Mouse (Mus musculus): ENCODE results near the gene Camk1g. TPM values are rescaled to one million over a fixed set of nuclear protein-coding genes. Genes with fewer than 3 reads are reported as not detected.

The Camk1g gene
- polyA plus RNA-seq, 1 experiment from 2014 or later, result 57.0 TPM

GRCm38 (mm10) chr1:193329557-193329956 is 40.5 kb downstream of the Camk1g start:
- Histone ChIP-seq H3K9me3 (no peaks in the 10 kb centered on the region), H3K4me3 (no peak overlapping the region), H3K36me3 (replicated peaks) (no peaks in the 10 kb centered on the region), H3K27me3 (replicated peaks) (no peaks in the 10 kb centered on the region), H3K4me2 (no peak overlapping the region), H3K27ac (no peak overlapping the region), H3K4me1 (peaks cover 17% of the 10 kb centered on the region), H3K9ac (no peak overlapping the region)
- WGBS, result 62% methylated on average over 9 of the region's 9 CpGs
- ATAC-seq (replicated peaks), result no peak

GRCm38 (mm10) chr1:193327686-193328085 is 42.4 kb downstream of the Camk1g start:
- WGBS, result 89% methylated on average over 5 of the region's 5 CpGs
- H3K27me3 ChIP-seq (replicated peaks), result no peaks in the 10 kb centered on the region

GRCm38 (mm10) chr1:193327216-193327615 is 42.9 kb downstream of the Camk1g start:
- H3K9ac ChIP-seq, result no peak overlapping the region
- H3K27me3 ChIP-seq (replicated peaks), result no peaks in the 10 kb centered on the region
- no peak overlapping the region for H3K4me3 ChIP-seq
- no peaks in the 10 kb centered on the region for H3K36me3 ChIP-seq (replicated peaks)
- no peak for ATAC-seq (replicated peaks)
- H3K27ac ChIP-seq, result no peak overlapping the region
- H3K4me2 ChIP-seq, result no peak overlapping the region
- H3K9me3 ChIP-seq, result no peaks in the 10 kb centered on the region
- WGBS, result 54% methylated on average over 1 of the region's 1 CpGs
- H3K4me1 ChIP-seq, result peaks cover 12% of the 10 kb centered on the region; the same call in 1 of the 2 replicates

More at GRCm38 (mm10) chr1:193327686-193328085, 42.4 kb downstream of the Camk1g start:
- Histone ChIP-seq H3K9me3 (no peaks in the 10 kb centered on the region), H3K36me3 (replicated peaks) (no peaks in the 10 kb centered on the region), H3K4me2 (no peak overlapping the region), H3K4me3 (no peak overlapping the region), H3K9ac (no peak overlapping the region), H3K27ac (no peak overlapping the region), H3K4me1 (peaks cover 12% of the 10 kb centered on the region; the same call in 1 of the 2 replicates)
- no peak for ATAC-seq (replicated peaks)

- ATAC-seq (replicated peaks), result no peak
- no peaks in the 10 kb centered on the region for H3K36me3 ChIP-seq (replicated peaks)
- H3K4me2 ChIP-seq, result no peak overlapping the region
- no peak overlapping the region for H3K9ac ChIP-seq
- no peak overlapping the region for H3K4me3 ChIP-seq
- H3K9me3 ChIP-seq, result no peaks in the 10 kb centered on the region
- peaks cover 12% of the 10 kb centered on the region; the same call in 1 of the 2 replicates for H3K4me1 ChIP-seq
- H3K27ac ChIP-seq, result no peak overlapping the region
- WGBS, result 73% methylated on average over 7 of the region's 7 CpGs
- no peaks in the 10 kb centered on the region for H3K27me3 ChIP-seq (replicated peaks)
These were observed 43.5 kb downstream of the Camk1g start for GRCm38 (mm10) chr1:193326456-193327145.

GRCm38 (mm10) chr1:193325891-193326290 is 44.2 kb downstream of the Camk1g start:
- 94% methylated on average over 6 of the region's 6 CpGs for WGBS
- ATAC-seq (replicated peaks), result no peak
- Histone ChIP-seq H3K27me3 (replicated peaks) (no peaks in the 10 kb centered on the region), H3K4me3 (no peak overlapping the region), H3K4me1 (peaks cover 11% of the 10 kb centered on the region; the same call in 1 of the 2 replicates), H3K9ac (no peak overlapping the region), H3K4me2 (no peak overlapping the region), H3K9me3 (no peaks in the 10 kb centered on the region), H3K36me3 (replicated peaks) (no peaks in the 10 kb centered on the region), H3K27ac (no peak overlapping the region)

- H3K9me3 ChIP-seq, result no peaks in the 10 kb centered on the region
- ATAC-seq (replicated peaks), result no peak
- 49% methylated on average over 2 of the region's 2 CpGs for WGBS
- H3K4me1 ChIP-seq, result no peaks in the 10 kb centered on the region
- H3K4me3 ChIP-seq, result no peak overlapping the region
- H3K27me3 ChIP-seq (replicated peaks), result no peaks in the 10 kb centered on the region
- no peak overlapping the region for H3K4me2 ChIP-seq
- no peak overlapping the region for H3K27ac ChIP-seq
- no peaks in the 10 kb centered on the region for H3K36me3 ChIP-seq (replicated peaks)
- H3K9ac ChIP-seq, result no peak overlapping the region
These were observed 45.9 kb downstream of the Camk1g start for GRCm38 (mm10) chr1:193324224-193324623.

GRCm38 (mm10) chr1:193323686-193324085 is 46.4 kb downstream of the Camk1g start:
- Histone ChIP-seq H3K9me3 (no peaks in the 10 kb centered on the region), H3K4me1 (no peaks in the 10 kb centered on the region), H3K27ac (no peak overlapping the region), H3K4me3 (no peak overlapping the region), H3K36me3 (replicated peaks) (no peaks in the 10 kb centered on the region), H3K9ac (no peak overlapping the region), H3K4me2 (no peak overlapping the region), H3K27me3 (replicated peaks) (no peaks in the 10 kb centered on the region)
- 94% methylated on average over 6 of the region's 6 CpGs for WGBS
- no peak for ATAC-seq (replicated peaks)

- H3K27me3 ChIP-seq (replicated peaks), result no peaks in the 10 kb centered on the region
- H3K4me1 ChIP-seq, result peaks cover 11% of the 10 kb centered on the region; the same call in 1 of the 2 replicates
- no peaks in the 10 kb centered on the region for H3K9me3 ChIP-seq
- no peak overlapping the region for H3K4me2 ChIP-seq
- ATAC-seq (replicated peaks), result no peak
- H3K4me3 ChIP-seq, result no peak overlapping the region
- no peak overlapping the region for H3K9ac ChIP-seq
- WGBS, result 92% methylated on average over 8 of the region's 8 CpGs
- H3K36me3 ChIP-seq (replicated peaks), result no peaks in the 10 kb centered on the region
- no peak overlapping the region for H3K27ac ChIP-seq
These were observed 49.7 kb downstream of the Camk1g start for GRCm38 (mm10) chr1:193320398-193320797.

GRCm38 (mm10) chr1:193319721-193320120 is 50.4 kb downstream of the Camk1g start:
- H3K9ac ChIP-seq, result no peak overlapping the region
- peaks cover 11% of the 10 kb centered on the region; the same call in 1 of the 2 replicates for H3K4me1 ChIP-seq
- no peaks in the 10 kb centered on the region for H3K9me3 ChIP-seq
- no peak overlapping the region for H3K4me3 ChIP-seq
- no peaks in the 10 kb centered on the region for H3K27me3 ChIP-seq (replicated peaks)
- ATAC-seq (replicated peaks), result no peak
- H3K4me2 ChIP-seq, result no peak overlapping the region
- H3K36me3 ChIP-seq (replicated peaks), result no peaks in the 10 kb centered on the region
- H3K27ac ChIP-seq, result no peak overlapping the region
- WGBS, result 59% methylated on average over 3 of the region's 3 CpGs

- Histone ChIP-seq H3K9ac (no peak overlapping the region), H3K27ac (no peak overlapping the region), H3K27me3 (replicated peaks) (no peaks in the 10 kb centered on the region), H3K4me3 (no peak overlapping the region), H3K36me3 (replicated peaks) (no peaks in the 10 kb centered on the region), H3K9me3 (no peaks in the 10 kb centered on the region), H3K4me1 (peaks cover 11% of the 10 kb centered on the region; the same call in 1 of the 2 replicates), H3K4me2 (no peak overlapping the region)
- ATAC-seq (replicated peaks), result peak; percentile 75
- WGBS, result 30% methylated on average over 6 of the region's 6 CpGs
These were observed 52.9 kb downstream of the Camk1g start for GRCm38 (mm10) chr1:193317159-193317559.

GRCm38 (mm10) chr1:193316358-193316750 is 53.7 kb downstream of the Camk1g start:
- no peak for ATAC-seq (replicated peaks)
- Histone ChIP-seq H3K4me3 (no peak overlapping the region), H3K27ac (no peak overlapping the region), H3K36me3 (replicated peaks) (no peaks in the 10 kb centered on the region), H3K27me3 (replicated peaks) (no peaks in the 10 kb centered on the region), H3K9ac (no peak overlapping the region), H3K9me3 (no peaks in the 10 kb centered on the region), H3K4me1 (peaks cover 11% of the 10 kb centered on the region; the same call in 1 of the 2 replicates), H3K4me2 (no peak overlapping the region)
- WGBS, result 68% methylated on average over 9 of the region's 9 CpGs

- Histone ChIP-seq H3K9ac (no peak overlapping the region), H3K4me2 (no peak overlapping the region), H3K4me3 (no peak overlapping the region), H3K27ac (no peak overlapping the region), H3K9me3 (no peaks in the 10 kb centered on the region), H3K36me3 (replicated peaks) (no peaks in the 10 kb centered on the region), H3K4me1 (peaks cover 11% of the 10 kb centered on the region; the same call in 1 of the 2 replicates), H3K27me3 (replicated peaks) (no peaks in the 10 kb centered on the region)
- WGBS, result 62% methylated on average over 5 of the region's 5 CpGs
- no peak for ATAC-seq (replicated peaks)
These were observed 54.3 kb downstream of the Camk1g start for GRCm38 (mm10) chr1:193315705-193316357.

All from midbrain, embryonic 15.5 days (tissue).